Mouse (Mus musculus) hindbrain, postnatal 0 days (tissue): Measurements from ENCODE around the gene Paxbp1. TPM values are rescaled to one million over a fixed set of nuclear protein-coding genes. Genes with fewer than 3 reads are reported as not detected.

Experiments used
- ATAC-seq: fragments of 200-750 bp; cut with Nextera tagmentation; 2 replicates; pipeline ENCODE4 v1.8.0; 2017; ENCODE audit warnings: mild to moderate bottlenecking, moderate TSS enrichment, moderate library complexity
- DNase-seq: peaks from one replicate; pipeline ENCODE4 v3.0.0-alpha.2; 2015; ENCODE audit warnings: low spot score
- H3K27ac ChIP-seq: fragments of 300-500 bp; sonication (generic); 2 replicates; pipeline ENCODE4 v1.5.1; 2014; ENCODE audit warnings: mild to moderate bottlenecking
- H3K27me3 ChIP-seq: fragments of 300-500 bp; sonication (generic); 2 replicates; pipeline ENCODE4 v1.6.1; 2014; ENCODE audit warnings: low read length, mixed read lengths; ENCODE audit not compliant: insufficient read depth
- H3K36me3 ChIP-seq: fragments of 300-500 bp; sonication (generic); 2 replicates; pipeline ENCODE4 v1.6.1; 2014; ENCODE audit warnings: low read length, mixed read lengths; ENCODE audit not compliant: insufficient read depth
- H3K4me1 ChIP-seq: fragments of 300-500 bp; sonication (generic); 2 replicates; pipeline ENCODE4 v1.6.1; 2014; ENCODE audit warnings: antibody characterized with exemption, low read length, mixed read lengths; ENCODE audit not compliant: insufficient read depth
- H3K4me2 ChIP-seq: fragments of 300-500 bp; sonication (generic); 2 replicates; pipeline ENCODE4 v1.6.1; 2014; ENCODE audit warnings: low read depth, mild to moderate bottlenecking, low read length, moderate library complexity, mixed read lengths
- H3K4me3 ChIP-seq: fragments of 300-500 bp; sonication (generic); 2 replicates; pipeline ENCODE4 v1.5.1; 2014; ENCODE audit warnings: low read length
- H3K9ac ChIP-seq: fragments of 300-500 bp; sonication (generic); replicated peaks from 2 replicates; pipeline ENCODE4 v1.6.1; 2014; ENCODE audit warnings: mild to moderate bottlenecking, low read length, moderate library complexity, mixed read lengths
- H3K9me3 ChIP-seq: fragments of 300-500 bp; sonication (generic); 2 replicates; pipeline ENCODE4 v1.6.1; 2016; ENCODE audit warnings: low read length, mixed read lengths
- CTCF ChIP-seq: IDR thresholded peaks from 2 replicates; pipeline ENCODE4 v1.5.1; 2016; ENCODE audit warnings: antibody characterized with exemption, control low read depth, low read depth
- WGBS: fragments of 180-500 bp; shearing (Covaris S2); extraction: QIAGEN DNeasy Blood & Tissue Kit; methylation state at CpG from one replicate; pipeline ENCODE4 v1.1.7; 2014; 5-methylcytosine and 5-hydroxymethylcytosine counted together
- polyA plus RNA-seq: library from polyadenylated mRNA; unstranded; fragments of >200 nt; fragmentation: Nextera tagmentation; extraction: Ambion mirVana; gene quantifications from 2 replicates; pipeline ENCODE4 v1.2.1, GENCODE M21; 2015
- total RNA-seq: library from RNA; depleted of rRNA; stranded (reverse); fragments of >200 nt; gene quantifications from 2 replicates; pipeline ENCODE4 v1.2.3, GENCODE M21; 2014; rRNA removed

Paxbp1 gene
- total RNA-seq (39.7 and 45.3 TPM in 2 replicates), polyA plus RNA-seq (22.8 and 27.2 TPM in 2 replicates)

- ATAC-seq = peak; percentile 98
- H3K9ac ChIP-seq = peak within 1 kb of the TSS; percentile 98
- under 1% methylated on average over 68 of the region's 70 CpGs for WGBS
- peak within 1 kb of the TSS; percentile 98 for H3K27ac ChIP-seq
- peak within 1 kb of the TSS; percentile 86 for H3K4me3 ChIP-seq
- H3K9me3 ChIP-seq = no peaks in the 10 kb centered on the region
- no peaks in the 10 kb centered on the region for H3K36me3 ChIP-seq
- H3K27me3 ChIP-seq = no peaks in the 10 kb centered on the region
- peaks cover 9% of the 10 kb centered on the region for H3K4me1 ChIP-seq
- DNase-seq = peak; percentile 100
- peak; percentile 99 for TF ChIP-seq CTCF
- peak within 1 kb of the TSS; percentile 75 for H3K4me2 ChIP-seq
Observed at GRCm38 (mm10) chr16:91044270-91045182, at the start of gene Paxbp1. TSS of gene Paxbp1 (minus strand) at chr16:91044543.

- no peak for ATAC-seq
Observed at GRCm38 (mm10) chr16:91086642-91087306, 42.4 kb upstream of the Paxbp1 start.

GRCm38 (mm10) chr16:91085239-91085825 is 41.0 kb upstream of the Paxbp1 start:
- H3K4me1 ChIP-seq = no peaks in the 10 kb centered on the region
- peak overlapping the region; percentile 32 for H3K4me2 ChIP-seq
- ATAC-seq (0 out of 2 replicates have a peak, but pooled peaks have one; percentile 44), DNase-seq (peak; percentile 22)
- H3K27me3 ChIP-seq = peaks cover 14% of the 10 kb centered on the region; the same call in 1 of the 2 replicates
- 39% methylated on average over 17 of the region's 17 CpGs for WGBS
- H3K9ac ChIP-seq = no peak overlapping the region
- no peaks in the 10 kb centered on the region for H3K9me3 ChIP-seq
- H3K27ac ChIP-seq = no peak overlapping the region
- no peak overlapping the region for H3K4me3 ChIP-seq
- no peaks in the 10 kb centered on the region for H3K36me3 ChIP-seq
- no peak for TF ChIP-seq CTCF

More at GRCm38 (mm10) chr16:91086642-91087306, 42.4 kb upstream of the Paxbp1 start:
- Histone ChIP-seq H3K4me2 (no peak overlapping the region), H3K4me1 (no peaks in the 10 kb centered on the region), H3K9ac (no peak overlapping the region), H3K36me3 (no peaks in the 10 kb centered on the region), H3K9me3 (no peaks in the 10 kb centered on the region), H3K27ac (no peak overlapping the region), H3K27me3 (peaks cover 14% of the 10 kb centered on the region; the same call in 1 of the 2 replicates), H3K4me3 (no peak overlapping the region)
- no peak for TF ChIP-seq CTCF
- DNase-seq = no peak
- WGBS = 75% methylated on average over 4 of the region's 4 CpGs

GRCm38 (mm10) chr16:91084307-91085238 is 40.2 kb upstream of the Paxbp1 start:
- Histone ChIP-seq H3K36me3 (no peaks in the 10 kb centered on the region), H3K4me1 (no peaks in the 10 kb centered on the region), H3K9me3 (no peaks in the 10 kb centered on the region), H3K4me3 (no peak overlapping the region), H3K4me2 (peak overlapping the region; percentile 32), H3K27me3 (peaks cover 14% of the 10 kb centered on the region; the same call in 1 of the 2 replicates), H3K9ac (no peak overlapping the region), H3K27ac (no peak overlapping the region)
- WGBS = 60% methylated on average over 21 of the region's 21 CpGs
- 0 out of 2 replicates have a peak, but pooled peaks have one; percentile 55 for ATAC-seq
- no peak for TF ChIP-seq CTCF
- DNase-seq = peak; percentile 91

- WGBS = 53% methylated on average over 4 of the region's 4 CpGs
Observed at GRCm38 (mm10) chr16:91083002-91083646, 38.8 kb upstream of the Paxbp1 start.

More at GRCm38 (mm10) chr16:91083002-91083646, 38.8 kb upstream of the Paxbp1 start:
- no peak overlapping the region for H3K27ac ChIP-seq
- no peak overlapping the region for H3K9ac ChIP-seq
- H3K4me1 ChIP-seq = no peaks in the 10 kb centered on the region
- TF ChIP-seq CTCF = no peak
- no peak overlapping the region for H3K4me3 ChIP-seq
- H3K4me2 ChIP-seq = no peak overlapping the region
- H3K9me3 ChIP-seq = no peaks in the 10 kb centered on the region
- DNase-seq = no peak
- no peaks in the 10 kb centered on the region for H3K36me3 ChIP-seq
- no peak for ATAC-seq
- H3K27me3 ChIP-seq = peaks cover 10% of the 10 kb centered on the region; the same call in 1 of the 2 replicates
